Mouse (Mus musculus) C2C12 (cell line): ENCODE results near the gene Mex3a.

ENCODE experiments used
- CEBPB ChIP-seq: IDR thresholded peaks from one replicate; pipeline ENCODE4 v1.6.1; 2011; ENCODE audit warnings: low read depth, mild to moderate bottlenecking, control low read depth, moderate library complexity
- CTCF ChIP-seq: IDR thresholded peaks from one replicate; pipeline ENCODE4 v1.5.1; 2011; ENCODE audit not compliant: control insufficient read depth, insufficient read depth, insufficient read length

GRCm38 (mm10) chr3:88495741-88496415, 36.3 kb upstream of the Mex3a start:
- TF ChIP-seq CEBPB (no peak), CTCF (no peak)
